10 mouse cellular contexts compared by ENCODE assay signal in genomic region chr12:15717989-15718388, GRCm38 (mm10).
DNase-seq lines count a peak whose midpoint lies in the region; ATAC-seq and TF ChIP-seq lines count a peak whose summit lies in the region.
"Had no signal": no experiment of that assay in that cellular context is flagged by ENCODE, and none has a peak within 500 bp of the region (broad histone marks: within the 10 kb centered on the region; RNA-seq: fewer than 3 reads in every experiment).

No protein-coding gene starts in this region.

- peak; percentile 85 for ATAC-seq in heart, postnatal 0 days (ENCODE audit: insufficient read depth, low read depth)
- ATAC-seq: midbrain, embryonic 15.5 days had no signal

- H3K9ac ChIP-seq in heart, postnatal 0 days (replicated peaks; ENCODE audit: low read depth, low read length) = no peak overlapping the region
- H3K9ac ChIP-seq: embryonic facial prominence, embryonic 12.5 days; midbrain, embryonic 15.5 days had no signal

- H3K4me1 ChIP-seq in heart, postnatal 0 days (ENCODE audit: control insufficient read depth, insufficient read depth) = peaks cover 19% of the 10 kb centered on the region
- H3K4me1 ChIP-seq: embryonic facial prominence, embryonic 12.5 days; midbrain, embryonic 15.5 days had no signal

- H3K36me3 ChIP-seq in heart, postnatal 0 days (replicated peaks; ENCODE audit: control insufficient read depth, insufficient read depth, low read length) = no peaks in the 10 kb centered on the region
- H3K36me3 ChIP-seq: embryonic facial prominence, embryonic 12.5 days; G1E; midbrain, embryonic 15.5 days had no signal

- H3K9me3 ChIP-seq in heart, postnatal 0 days (replicated peaks; ENCODE audit: control insufficient read depth, low read length) = no peaks in the 10 kb centered on the region
- H3K9me3 ChIP-seq: embryonic facial prominence, embryonic 12.5 days; G1E; midbrain, embryonic 15.5 days had no signal

- TF ChIP-seq CTCF in heart, postnatal 0 days (IDR thresholded peaks at IDR 0.05; ENCODE audit: low read depth) = no peak; the same call in 1 of the 2 replicates

- no peak overlapping the region for H3K4me3 ChIP-seq in heart, postnatal 0 days (ENCODE audit: low read depth, low read length)
- H3K4me3 ChIP-seq: embryonic facial prominence, embryonic 12.5 days; midbrain, embryonic 15.5 days had no signal

- no peaks in the 10 kb centered on the region for H3K27me3 ChIP-seq in heart, postnatal 0 days (ENCODE audit: control insufficient read depth, insufficient read depth, low read length)
- H3K27me3 ChIP-seq: embryonic facial prominence, embryonic 12.5 days; midbrain, embryonic 15.5 days had no signal

- peak overlapping the region; percentile 76 for H3K27ac ChIP-seq in heart, postnatal 0 days (ENCODE audit: low read depth)
- H3K27ac ChIP-seq: embryonic facial prominence, embryonic 12.5 days; midbrain, embryonic 15.5 days had no signal

- DNase-seq in urinary bladder, postnatal 14 days (ENCODE audit: low spot score) = peak; percentile 12
- no peak for DNase-seq in urinary bladder, adult 18-20 months (ENCODE audit: low spot score in 2 of 2)
- peak; percentile 80 for DNase-seq in heart, postnatal 0 days (ENCODE audit: low spot score)
- DNase-seq in kidney, postnatal 36 days = peak; percentile 75 to 85
- DNase-seq in right cerebral cortex, postnatal 10 days (ENCODE audit: low spot score in 2 of 2) = no peak
- no peak for DNase-seq in spleen, adult 18-20 months
- no peak for DNase-seq in layer of hippocampus, adult 11-12 months (ENCODE audit: low spot score)

- no peak overlapping the region for H3K4me2 ChIP-seq in heart, postnatal 0 days (ENCODE audit: low read depth, low read length)
- H3K4me2 ChIP-seq: embryonic facial prominence, embryonic 12.5 days; midbrain, embryonic 15.5 days had no signal

- WGBS in heart, postnatal 0 days = 36% methylated on average over 6 of the region's 6 CpGs

- TF ChIP-seq EP300 in heart, postnatal 0 days (IDR thresholded peaks at IDR 0.05; ENCODE audit: low read depth) = peak; percentile 84

Comparison
In these comparisons a context has a peak if more than half of its experiments do, and no peak if none do; other contexts are left out.
1. DNase-seq: peak in urinary bladder, postnatal 14 days (single experiment), heart, postnatal 0 days (single experiment) and kidney, postnatal 36 days (2 of 2); none in urinary bladder, adult 18-20 months (0 of 2), right cerebral cortex, postnatal 10 days (0 of 2), spleen, adult 18-20 months (0 of 2) and layer of hippocampus, adult 11-12 months (single experiment).